Mouse (Mus musculus) kidney, adult 18-20 months (tissue): ENCODE measurements around the gene Brsk2.
"Not testable (repeated sequence)": the region's sequence is repeated elsewhere in the genome, so short reads cannot be mapped to it uniquely, and the experiment has no call there.

ENCODE experiments used
- DNase-seq: peaks from one replicate; pipeline ENCODE4 v3.0.0; 2021

Brsk2 gene

DNA sequence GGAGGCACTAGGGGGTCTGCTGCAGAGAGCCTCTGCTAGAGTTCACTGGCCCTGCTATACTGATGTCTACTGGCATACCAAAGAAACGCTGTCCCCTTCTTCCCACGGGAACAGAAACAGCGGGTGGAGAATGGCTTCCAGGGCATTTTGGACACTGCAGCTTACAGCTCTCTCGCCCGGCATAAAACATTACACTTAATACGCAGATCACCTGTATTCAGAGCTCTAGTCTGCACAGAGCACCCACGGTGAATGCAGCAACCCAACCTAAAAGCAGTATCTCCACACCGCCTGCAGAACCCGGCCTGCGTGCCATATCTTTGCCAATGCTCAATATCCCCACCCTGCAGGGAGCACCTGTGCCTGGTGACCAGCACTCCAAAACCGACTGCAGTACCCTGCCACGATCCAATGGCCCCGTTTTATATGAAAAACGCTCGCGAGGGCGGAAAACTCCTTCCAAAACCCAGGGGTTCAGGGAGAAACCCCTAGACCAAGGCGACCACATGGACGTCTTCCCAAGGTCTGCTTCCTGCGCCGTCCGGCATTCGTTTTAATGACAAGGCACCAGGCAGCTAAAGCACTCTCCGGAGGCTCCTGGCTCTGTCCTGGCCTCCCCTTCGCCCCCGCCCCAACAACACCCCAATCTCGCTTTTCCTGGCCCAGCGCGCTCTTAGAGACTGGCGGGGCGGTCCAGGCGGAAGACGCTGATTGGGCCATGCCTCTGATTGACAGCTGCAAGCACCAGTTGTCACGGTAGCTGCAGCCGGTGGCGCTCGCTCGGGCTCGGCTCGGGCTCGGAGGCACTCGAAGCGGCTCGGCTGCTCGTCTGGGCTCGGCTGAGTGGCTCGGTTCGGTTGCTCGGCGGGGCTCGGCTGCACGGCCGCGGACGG lies at the start of gene Brsk2:
TSS of gene Brsk2 (plus strand) at position 846 of the 893 bp plus-strand sequence.
- peak; percentile 94 for DNase-seq

DNA sequence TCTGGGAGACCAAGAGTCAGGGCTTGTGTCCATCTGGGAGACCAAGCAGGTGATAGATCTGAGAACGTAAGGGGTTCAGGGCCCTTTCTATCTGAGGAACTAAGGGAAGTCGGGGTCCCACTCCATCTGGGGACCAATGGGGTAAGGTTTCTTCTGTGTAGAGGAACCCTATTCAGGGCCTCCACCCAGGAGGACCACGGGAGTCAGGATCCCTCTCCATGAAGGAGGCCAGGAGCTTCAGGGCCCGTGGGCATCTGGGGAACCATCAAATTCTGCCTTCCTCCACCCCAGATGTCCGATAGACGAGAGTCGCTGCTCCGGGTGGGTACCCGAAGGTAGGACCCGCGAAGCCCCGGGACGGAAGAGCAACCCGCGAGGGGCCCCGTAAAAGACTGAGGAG lies 47.7 kb upstream of the Brsk2 start:
- no peak for DNase-seq

- DNase-seq = peak; percentile 99
These were observed 47.3 kb upstream of the Brsk2 start for GRCm38 (mm10) chr7:141902269-141902729.

DNA sequence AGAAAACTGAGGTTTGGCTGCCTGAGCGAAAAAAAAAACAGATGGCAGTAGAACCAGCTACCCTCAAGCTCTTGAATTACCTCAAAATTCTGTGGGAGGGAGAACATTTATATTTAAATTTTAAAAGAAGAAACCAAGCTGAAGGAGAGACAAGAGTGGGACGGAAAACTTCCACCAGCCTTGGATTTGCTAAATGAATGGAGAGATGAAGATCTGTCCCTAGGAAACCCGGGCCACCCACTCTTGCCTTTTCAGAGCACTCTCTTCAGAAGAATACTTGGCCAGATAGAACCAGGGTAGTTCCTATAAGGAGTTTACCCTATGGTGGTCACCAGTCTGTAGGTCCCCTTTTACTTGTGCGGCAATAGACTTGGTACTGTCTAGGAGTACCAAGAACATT lies 46.8 kb upstream of the Brsk2 start:
- no peak for DNase-seq

GRCm38 (mm10) chr7:141908591-141908990 lies 41.0 kb upstream of the Brsk2 start:
- DNase-seq = no peak

GRCm38 (mm10) chr7:141911305-141911704 lies 38.2 kb upstream of the Brsk2 start:
- DNase-seq = no peak

- DNase-seq = no peak
These were observed 31.1 kb upstream of the Brsk2 start, which contains the start of gene Tollip for GRCm38 (mm10) chr7:141918407-141918806. Gene Tollip (minus strand): TSS chr7:141918507.

DNA sequence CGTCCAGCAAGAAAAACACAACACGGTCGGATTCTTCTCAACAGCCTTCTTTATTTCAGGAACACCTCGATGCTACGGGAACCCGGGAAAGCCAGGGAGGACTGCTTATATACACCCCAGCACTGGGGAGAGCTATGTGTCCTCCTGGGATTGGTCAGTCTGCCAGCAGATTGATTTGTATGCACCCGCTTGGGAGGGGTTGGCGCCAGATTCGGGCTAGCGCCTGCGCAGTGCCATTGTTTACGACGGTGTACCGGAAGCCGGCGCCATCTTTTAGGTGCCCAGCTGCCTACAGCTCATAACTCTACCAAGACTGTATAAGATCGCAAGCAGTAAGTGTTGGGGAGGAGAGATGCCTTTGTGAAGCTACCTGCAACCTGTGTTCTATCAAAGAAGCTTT lies 25.4 kb upstream of the Brsk2 start:
- DNase-seq = not testable (repeated sequence)

- peak; percentile 64 for DNase-seq
These were observed 24.6 kb upstream of the Brsk2 start for GRCm38 (mm10) chr7:141924917-141925316.

GRCm38 (mm10) chr7:141928642-141929041 lies 20.9 kb upstream of the Brsk2 start:
- DNase-seq = no peak

- DNase-seq = no peak
These were observed 15.2 kb upstream of the Brsk2 start for GRCm38 (mm10) chr7:141934128-141934898.

- no peak for DNase-seq
These were observed 14.6 kb upstream of the Brsk2 start for GRCm38 (mm10) chr7:141934951-141935350.

DNA sequence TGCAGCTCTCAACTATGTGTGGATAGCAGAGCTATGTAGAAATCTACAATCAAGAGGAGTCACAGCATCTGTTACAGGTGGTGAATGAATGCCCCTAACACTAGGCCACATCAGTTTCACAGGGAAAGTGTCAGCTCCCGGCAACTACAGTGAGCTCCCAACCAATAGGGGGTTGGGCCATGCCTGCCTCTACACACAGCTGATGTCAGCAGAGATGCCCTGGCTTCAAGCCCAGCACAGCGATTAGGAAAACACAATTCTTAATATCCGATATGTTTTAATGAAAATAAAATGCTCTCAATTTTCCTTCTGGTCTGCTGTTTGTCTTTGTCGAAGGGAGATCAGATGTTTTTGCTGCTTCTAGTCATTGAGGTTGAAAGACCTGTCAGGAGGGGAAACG lies 6.1 kb upstream of the Brsk2 start:
- no peak for DNase-seq

GRCm38 (mm10) chr7:141945927-141946326 lies 3.6 kb upstream of the Brsk2 start:
- DNase-seq = no peak

DNA sequence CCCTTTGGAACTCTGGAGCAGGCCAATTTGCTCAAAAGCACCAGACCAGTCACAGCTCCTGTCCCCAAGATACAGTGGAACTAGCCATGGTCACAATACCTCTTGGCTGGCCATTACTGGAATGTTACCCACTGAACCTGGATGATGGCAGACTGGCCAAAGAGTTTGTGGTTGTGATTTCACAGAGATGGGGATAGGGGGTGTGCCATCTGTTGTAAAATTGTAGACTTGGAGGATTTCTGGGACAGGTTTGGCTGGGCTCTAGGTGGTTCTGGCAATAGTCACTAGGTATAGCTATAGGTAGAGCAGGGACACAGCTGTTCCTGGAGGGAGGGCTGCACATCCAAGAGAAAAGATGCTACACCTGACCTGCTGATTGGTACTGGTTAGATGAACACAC lies 2.0 kb upstream of the Brsk2 start:
- DNase-seq = no peak

- DNase-seq = no peak
These were observed 1.5 kb upstream of the Brsk2 start for GRCm38 (mm10) chr7:141948045-141948444.

DNA sequence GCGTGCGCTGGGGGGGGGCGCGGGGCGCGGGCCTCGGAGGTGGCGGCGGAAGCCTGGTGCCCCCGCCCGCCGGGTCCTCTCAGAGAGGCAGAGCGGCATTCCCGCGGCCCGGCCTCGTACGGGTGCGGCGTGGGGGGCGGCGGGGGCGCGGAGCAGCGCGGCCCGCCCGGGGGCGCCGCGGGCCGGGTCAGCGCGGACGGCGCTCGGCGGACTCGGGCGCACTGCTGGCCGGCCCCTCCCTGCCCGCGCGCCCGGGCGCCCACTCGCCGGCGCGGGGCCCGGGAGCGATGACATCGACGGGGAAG lies 200 bp downstream of the Brsk2 start:
- DNase-seq = no peak

GRCm38 (mm10) chr7:141950104-141951013 lies 808 bp downstream of the Brsk2 start:
- DNase-seq = peak; percentile 20

DNA sequence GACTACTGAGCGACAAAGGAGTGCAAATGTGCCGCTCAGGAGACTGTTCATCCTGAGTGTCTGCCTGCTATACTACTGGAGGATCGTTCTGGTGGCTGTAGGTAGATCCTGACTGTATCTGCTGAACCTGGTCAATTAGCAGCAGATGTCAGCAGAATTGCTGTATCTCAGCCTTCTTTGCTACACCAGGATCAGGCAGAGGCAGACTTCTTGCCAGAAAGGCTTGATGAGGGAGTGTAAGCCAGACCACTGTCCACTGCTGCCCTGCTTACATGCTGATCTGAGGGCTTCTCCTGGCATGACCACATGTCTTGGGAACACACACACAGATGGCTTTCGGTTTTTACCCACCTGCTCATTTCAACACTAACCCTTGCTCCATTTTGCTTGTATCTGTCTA lies 2.3 kb downstream of the Brsk2 start:
- no peak for DNase-seq

DNA sequence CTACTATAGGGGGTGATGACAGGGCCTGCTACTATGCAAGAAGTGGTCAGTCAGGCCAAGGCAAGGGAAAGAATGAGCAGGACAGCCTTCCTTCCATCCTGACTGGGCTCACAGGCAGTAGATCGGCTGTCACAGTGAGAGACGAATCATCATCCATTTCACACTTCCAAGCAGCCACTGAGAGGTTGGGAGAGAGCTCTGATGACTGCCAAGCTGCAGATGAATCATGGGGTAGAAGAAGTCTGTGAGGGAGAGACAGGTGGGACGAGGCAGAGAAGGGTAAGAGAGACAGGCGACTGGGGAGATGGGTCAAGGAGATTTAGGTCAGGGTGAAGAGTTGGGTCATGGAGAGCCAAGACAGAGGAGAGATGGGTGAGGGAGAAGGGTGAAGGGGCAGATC lies 3.4 kb downstream of the Brsk2 start:
- DNase-seq = no peak

- DNase-seq = no peak
These were observed 4.1 kb downstream of the Brsk2 start for GRCm38 (mm10) chr7:141953616-141954015.

DNA sequence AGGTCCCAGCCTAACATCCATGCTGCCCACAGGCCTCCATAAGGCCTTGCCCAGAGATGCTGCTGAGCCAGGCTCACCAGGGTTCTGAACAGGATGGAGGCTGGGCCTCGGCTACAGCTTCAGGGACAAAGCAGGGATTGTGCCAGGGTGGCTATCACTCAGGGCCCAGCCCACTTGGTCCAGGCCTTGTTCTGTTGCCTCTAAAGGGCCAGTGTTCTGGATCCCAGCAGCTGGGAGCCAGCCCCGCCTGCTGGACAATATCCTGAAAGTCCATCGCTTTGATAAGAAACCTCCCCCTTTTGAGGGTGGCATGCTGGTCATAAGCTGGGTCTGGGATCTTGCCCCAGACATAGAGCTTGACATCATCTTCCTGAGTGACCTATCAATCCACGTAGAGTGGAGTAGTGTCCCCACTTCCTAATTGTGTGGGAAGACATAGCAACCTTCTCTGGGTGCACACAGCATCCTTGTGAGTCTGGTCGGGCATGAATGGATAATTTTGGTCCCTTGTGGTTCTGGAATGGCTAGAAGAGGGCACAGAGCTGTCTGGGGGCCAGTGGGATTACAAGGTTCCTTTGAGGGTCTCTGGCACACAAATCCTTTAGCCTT lies 6.1 kb downstream of the Brsk2 start:
- no peak for DNase-seq

DNA sequence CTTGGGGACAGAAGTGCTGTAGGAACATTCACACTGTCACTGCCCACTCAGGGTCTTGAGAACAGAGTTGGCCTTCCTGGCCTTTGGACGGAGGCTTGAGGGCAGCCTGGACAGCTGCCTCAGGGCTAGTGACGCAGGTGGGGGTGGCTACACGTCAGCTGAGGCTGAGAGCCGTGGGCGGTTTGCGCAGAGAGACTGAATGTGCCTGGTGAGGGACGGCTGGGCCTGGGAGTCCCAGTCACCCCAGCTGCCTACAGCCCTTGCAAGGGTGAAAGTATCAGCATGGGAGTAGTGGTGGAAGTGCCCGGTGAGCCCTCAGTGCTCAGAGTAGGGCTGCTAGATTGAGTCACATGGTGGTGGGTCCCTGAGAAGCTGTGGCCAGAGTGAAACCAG lies 6.6 kb downstream of the Brsk2 start:
- DNase-seq = no peak
